Mouse (Mus musculus) kidney, adult 18-20 months (tissue): ENCODE measurements at regions not wholly inside any gene's neighbourhood (a gene's known extent, or its start where the extent isn't known, plus 50 kb on each side); places are given as distances from the start of the nearest gene placed in this dataset.

ENCODE experiments used
- DNase-seq: peaks from one replicate; pipeline ENCODE4 v3.0.0; 2021

GRCm38 (mm10) chr12:93549900-93550299 lies 1700.9 kb upstream of the Sel1l start:
- no peak for DNase-seq

GRCm38 (mm10) chr12:93523465-93523864 lies 1674.5 kb upstream of the Sel1l start:
- DNase-seq, result no peak

- DNase-seq, result no peak
These were observed 1637.4 kb upstream of the Sel1l start for GRCm38 (mm10) chr12:93486381-93486780.

- DNase-seq, result no peak
These were observed 1613.1 kb upstream of the Sel1l start for GRCm38 (mm10) chr12:93462106-93462505.

GRCm38 (mm10) chr12:93449436-93449835 lies 1600.5 kb upstream of the Sel1l start:
- no peak for DNase-seq

- no peak for DNase-seq
These were observed 1580.3 kb upstream of the Sel1l start for GRCm38 (mm10) chr12:93429218-93429617.

- no peak for DNase-seq
These were observed 1579.0 kb upstream of the Sel1l start for GRCm38 (mm10) chr12:93427988-93428387.

- no peak for DNase-seq
These were observed 1567.4 kb upstream of the Sel1l start for GRCm38 (mm10) chr12:93416381-93416780.

GRCm38 (mm10) chr12:93415791-93416190 lies 1566.8 kb upstream of the Sel1l start:
- DNase-seq, result no peak

GRCm38 (mm10) chr12:93385578-93385977 lies 1536.6 kb upstream of the Sel1l start:
- no peak for DNase-seq

- DNase-seq, result no peak
These were observed 1494.0 kb upstream of the Sel1l start for GRCm38 (mm10) chr12:93342933-93343332.

GRCm38 (mm10) chr12:93342525-93342924 lies 1493.6 kb upstream of the Sel1l start:
- DNase-seq, result no peak

GRCm38 (mm10) chr12:93335520-93335919 lies 1486.6 kb upstream of the Sel1l start:
- no peak for DNase-seq

- DNase-seq, result no peak
These were observed 1463.3 kb upstream of the Sel1l start for GRCm38 (mm10) chr12:93312214-93312613.

GRCm38 (mm10) chr12:93281816-93282215 lies 1432.9 kb upstream of the Sel1l start:
- DNase-seq, result no peak

- DNase-seq, result peak; percentile 10
These were observed 1424.7 kb upstream of the Sel1l start for GRCm38 (mm10) chr12:93273652-93274051.

GRCm38 (mm10) chr12:93230237-93230636 lies 1381.3 kb upstream of the Sel1l start:
- no peak for DNase-seq

- no peak for DNase-seq
These were observed 1377.9 kb upstream of the Sel1l start for GRCm38 (mm10) chr12:93226826-93227225.

- DNase-seq, result no peak
These were observed 1372.4 kb upstream of the Sel1l start for GRCm38 (mm10) chr12:93221179-93221922.

- DNase-seq, result no peak
These were observed 1358.6 kb upstream of the Sel1l start for GRCm38 (mm10) chr12:93207596-93207995.

- no peak for DNase-seq
These were observed 1340.0 kb upstream of the Sel1l start for GRCm38 (mm10) chr12:93188940-93189339.

- DNase-seq, result no peak
These were observed 1324.8 kb upstream of the Sel1l start for GRCm38 (mm10) chr12:93173744-93174143.

GRCm38 (mm10) chr12:93160252-93160651 lies 1311.3 kb upstream of the Sel1l start:
- DNase-seq, result no peak

GRCm38 (mm10) chr12:93152618-93153245 lies 1303.8 kb upstream of the Sel1l start:
- peak; percentile 44 for DNase-seq

- no peak for DNase-seq
These were observed 1302.6 kb upstream of the Sel1l start for GRCm38 (mm10) chr12:93151530-93151929.
